Mouse (Mus musculus) heart, embryonic 14.5 days (tissue): Measurements from ENCODE around the gene Nt5c2. TPM values are rescaled to one million over a fixed set of nuclear protein-coding genes. Genes with fewer than 3 reads are reported as not detected.

Source experiments
- ATAC-seq: fragments of 200-750 bp; cut with Nextera tagmentation; 2 replicates; pipeline ENCODE4 v1.8.0; 2017; ENCODE audit warnings: low read depth, moderate TSS enrichment; ENCODE audit not compliant: insufficient number of reproducible peaks, insufficient read depth, low FRiP score
- H3K27ac ChIP-seq, 2 experiments: fragments of 200-500 bp in 1 of 2; fragments of 300-500 bp in 1 of 2; sonication (generic) in 1 of 2; replicated peaks in 1 of 2; 2 replicates each; pipeline ENCODE4 v1.5.1; 2012 to 2014; ENCODE audit warnings: low read depth in 2 of 2, low read length in 2 of 2, control low read depth in 1 of 2, mild to moderate bottlenecking in 1 of 2, mixed read lengths in 1 of 2; ENCODE audit not compliant: control insufficient read depth in 1 of 2, insufficient read depth in 1 of 2
- H3K27me3 ChIP-seq: fragments of 300-500 bp; sonication (generic); 2 replicates; pipeline ENCODE4 v1.6.1; 2014; ENCODE audit warnings: mild to moderate bottlenecking, low read length, control low read depth; ENCODE audit not compliant: control insufficient read depth, insufficient read depth
- H3K36me3 ChIP-seq: fragments of 300-500 bp; sonication (generic); 2 replicates; pipeline ENCODE4 v1.6.1; 2014; ENCODE audit warnings: mild to moderate bottlenecking, control low read depth, low read length, mixed read lengths; ENCODE audit not compliant: control insufficient read depth, insufficient read depth
- H3K4me1 ChIP-seq, 2 experiments: fragments of 200-500 bp in 1 of 2; fragments of 300-500 bp in 1 of 2; sonication (generic) in 1 of 2; 2 replicates each; pipeline ENCODE4 v1.6.1; 2012 to 2014; ENCODE audit warnings: low read length in 2 of 2, control low read depth in 1 of 2, mixed read lengths in 1 of 2; ENCODE audit not compliant: control insufficient read depth in 2 of 2, insufficient read depth in 2 of 2
- H3K4me2 ChIP-seq: fragments of 300-500 bp; sonication (generic); 2 replicates; pipeline ENCODE4 v1.6.1; 2014; ENCODE audit warnings: mild to moderate bottlenecking, low read length
- H3K4me3 ChIP-seq, 2 experiments: fragments of 200-500 bp in 1 of 2; fragments of 300-500 bp in 1 of 2; sonication (generic) in 1 of 2; 2 replicates each; pipeline ENCODE4 v1.5.1; 2012 to 2014; ENCODE audit warnings: low read length in 2 of 2, mild to moderate bottlenecking in 2 of 2, control low read depth in 1 of 2, low read depth in 1 of 2, moderate library complexity in 1 of 2; ENCODE audit not compliant: control insufficient read depth in 1 of 2, insufficient read depth in 1 of 2
- H3K9ac ChIP-seq: fragments of 300-500 bp; sonication (generic); 2 replicates; pipeline ENCODE4 v1.6.1; 2014; ENCODE audit warnings: mild to moderate bottlenecking, low read length
- H3K9me3 ChIP-seq: fragments of 300-500 bp; sonication (generic); 2 replicates; pipeline ENCODE4 v1.6.1; 2016; ENCODE audit warnings: low read length, control low read depth; ENCODE audit not compliant: control insufficient read depth
- WGBS: fragments of 180-500 bp; shearing (Covaris S2); extraction: QIAGEN DNeasy Blood & Tissue Kit; methylation state at CpG from one replicate; pipeline ENCODE4 v1.1.7; 2014; 5-methylcytosine and 5-hydroxymethylcytosine counted together
- polyA plus RNA-seq: library from polyadenylated mRNA; unstranded; fragments of >200 nt; fragmentation: Nextera tagmentation; extraction: Ambion mirVana; gene quantifications from 2 replicates; pipeline ENCODE4 v1.2.1, GENCODE M21; 2014

Nt5c2 gene
- polyA plus RNA-seq, 1 experiment from 2014 or later, result 126 TPM

GRCm38 (mm10) chr19:47047236-47047833, 32.4 kb upstream of the Nt5c2 start:
- Histone ChIP-seq H3K27ac (no peak overlapping the region), H3K4me1 (peaks cover 4 to 10% of the 10 kb centered on the region in 2 experiments; a peak in 3 of 4 replicates), H3K4me3 (no peak overlapping the region), H3K4me2 (no peak overlapping the region), H3K9me3 (no peaks in the 10 kb centered on the region), H3K36me3 (peaks cover 37% of the 10 kb centered on the region), H3K9ac (no peak overlapping the region), H3K27me3 (no peaks in the 10 kb centered on the region)
- ATAC-seq, result no peak
- WGBS, result 80% methylated on average over 13 of the region's 13 CpGs

DNA sequence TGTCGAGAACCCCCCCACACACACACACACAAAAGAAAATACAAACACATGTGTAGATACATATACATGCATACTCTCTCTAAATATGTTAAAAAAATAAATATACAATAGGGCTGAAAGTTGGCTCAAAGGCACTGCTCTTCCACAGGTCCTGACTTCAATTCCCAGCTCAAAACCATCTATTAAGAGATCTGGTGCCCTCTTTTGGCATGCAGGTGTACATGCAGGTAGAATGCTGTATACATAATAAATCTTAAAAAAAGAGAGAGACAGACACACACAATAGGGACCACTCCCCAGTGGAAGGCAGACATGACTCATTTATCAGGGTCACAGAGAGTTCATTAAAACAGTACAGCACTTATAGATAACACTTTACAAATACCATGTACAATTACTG, 31.4 kb upstream of the Nt5c2 start:
- no peak for ATAC-seq
- Histone ChIP-seq H3K27ac (no peak overlapping the region), H3K36me3 (peaks cover 42% of the 10 kb centered on the region), H3K9me3 (no peaks in the 10 kb centered on the region), H3K27me3 (no peaks in the 10 kb centered on the region), H3K4me1 (peaks cover 4 to 10% of the 10 kb centered on the region in 2 experiments; a peak in 3 of 4 replicates), H3K4me3 (no peak overlapping the region), H3K9ac (no peak overlapping the region), H3K4me2 (no peak overlapping the region)
- 100% methylated on average over 1 of the region's 1 CpGs for WGBS

- Histone ChIP-seq H3K9me3 (no peaks in the 10 kb centered on the region), H3K9ac (no peak overlapping the region), H3K4me1 (no peaks in the 10 kb centered on the region), H3K27me3 (no peaks in the 10 kb centered on the region), H3K36me3 (peaks cover 53% of the 10 kb centered on the region), H3K4me2 (no peak overlapping the region), H3K4me3 (no peak overlapping the region), H3K27ac (no peak overlapping the region)
- 85% methylated on average over 3 of the region's 3 CpGs for WGBS
- ATAC-seq, result no peak
These were observed 28.7 kb upstream of the Nt5c2 start for GRCm38 (mm10) chr19:47043608-47044007.

- Histone ChIP-seq H3K4me2 (no peak overlapping the region), H3K9me3 (no peaks in the 10 kb centered on the region), H3K9ac (no peak overlapping the region), H3K27me3 (no peaks in the 10 kb centered on the region), H3K27ac (no peak overlapping the region), H3K4me3 (no peak overlapping the region), H3K4me1 (no peaks in the 10 kb centered on the region), H3K36me3 (peaks cover 51% of the 10 kb centered on the region)
- 77% methylated on average over 3 of the region's 3 CpGs for WGBS
- ATAC-seq, result no peak
These were observed 25.9 kb upstream of the Nt5c2 start for GRCm38 (mm10) chr19:47040720-47041473.

- H3K4me2 ChIP-seq, result no peak overlapping the region
- ATAC-seq, result no peak
- H3K27me3 ChIP-seq, result no peaks in the 10 kb centered on the region
- no peak overlapping the region for H3K27ac ChIP-seq
- H3K36me3 ChIP-seq, result peaks cover 61% of the 10 kb centered on the region
- no peak overlapping the region for H3K4me3 ChIP-seq
- no peak overlapping the region for H3K9ac ChIP-seq
- 82% methylated on average over 3 of the region's 3 CpGs for WGBS
- no peaks in the 10 kb centered on the region for H3K4me1 ChIP-seq
- no peaks in the 10 kb centered on the region for H3K9me3 ChIP-seq
These were observed 21.6 kb upstream of the Nt5c2 start for GRCm38 (mm10) chr19:47036596-47036995.

GRCm38 (mm10) chr19:47034916-47035315, 20.0 kb upstream of the Nt5c2 start:
- H3K4me3 ChIP-seq, result no peak overlapping the region
- H3K27ac ChIP-seq, result no peak overlapping the region
- no peak for ATAC-seq
- 96% methylated on average over 4 of the region's 4 CpGs for WGBS
- H3K9ac ChIP-seq, result no peak overlapping the region
- H3K4me1 ChIP-seq, result no peaks in the 10 kb centered on the region
- no peaks in the 10 kb centered on the region for H3K27me3 ChIP-seq
- H3K4me2 ChIP-seq, result no peak overlapping the region
- peaks cover 57% of the 10 kb centered on the region for H3K36me3 ChIP-seq
- H3K9me3 ChIP-seq, result no peaks in the 10 kb centered on the region

- H3K4me1 ChIP-seq, result no peaks in the 10 kb centered on the region
- peaks cover 33% of the 10 kb centered on the region for H3K36me3 ChIP-seq
- H3K4me2 ChIP-seq, result no peak overlapping the region
- no peaks in the 10 kb centered on the region for H3K9me3 ChIP-seq
- no peak overlapping the region for H3K27ac ChIP-seq
- H3K4me3 ChIP-seq, result no peak overlapping the region
- no peak for ATAC-seq
- WGBS, result 84% methylated on average over 6 of the region's 6 CpGs
- no peak overlapping the region for H3K9ac ChIP-seq
- no peaks in the 10 kb centered on the region for H3K27me3 ChIP-seq
These were observed 16.8 kb upstream of the Nt5c2 start for GRCm38 (mm10) chr19:47031770-47032169.
